Mouse (Mus musculus): ENCODE results near the gene Ifna6.
"Not testable (repeated sequence)": the region's sequence is repeated elsewhere in the genome, so short reads cannot be mapped to it uniquely, and the experiment has no call there.

Ifna6 gene

GRCm38 (mm10) chr4:88827116-88827515, at the start of gene Ifna6:
Ifna6 (plus strand) TSS chr4:88827416.
- not testable (repeated sequence) for DNase-seq (ENCODE audit: low read depth, low spot score)

- not testable (repeated sequence) for DNase-seq (ENCODE audit: low read depth, low spot score)
Observed at GRCm38 (mm10) chr4:88779550-88779949, 47.7 kb upstream of the Ifna6 start, which contains the start of gene Gm13272. Gm13272 (plus strand) TSS chr4:88779850.

DNA sequence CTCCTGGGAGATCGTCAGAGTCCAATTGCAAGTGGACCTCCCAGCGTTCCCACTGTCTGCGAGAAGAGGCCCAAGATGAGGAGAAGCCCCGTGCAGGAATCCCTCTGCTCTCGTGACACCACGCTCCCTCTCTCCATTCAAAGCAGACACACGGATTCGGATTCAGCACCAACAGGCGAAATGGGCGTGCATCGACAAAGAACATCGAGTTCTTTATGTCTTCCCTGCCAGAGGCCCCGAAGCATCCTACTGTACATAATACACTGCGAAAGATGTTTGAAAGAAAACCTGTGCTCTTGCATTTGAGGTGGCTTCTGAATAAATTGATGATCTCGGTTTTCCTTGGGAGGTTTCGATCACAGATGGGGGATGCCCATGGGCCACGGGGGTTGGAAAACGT, 46.9 kb upstream of the Ifna6 start:
- not testable (repeated sequence) for DNase-seq (ENCODE audit: low read depth, low spot score)

DNA sequence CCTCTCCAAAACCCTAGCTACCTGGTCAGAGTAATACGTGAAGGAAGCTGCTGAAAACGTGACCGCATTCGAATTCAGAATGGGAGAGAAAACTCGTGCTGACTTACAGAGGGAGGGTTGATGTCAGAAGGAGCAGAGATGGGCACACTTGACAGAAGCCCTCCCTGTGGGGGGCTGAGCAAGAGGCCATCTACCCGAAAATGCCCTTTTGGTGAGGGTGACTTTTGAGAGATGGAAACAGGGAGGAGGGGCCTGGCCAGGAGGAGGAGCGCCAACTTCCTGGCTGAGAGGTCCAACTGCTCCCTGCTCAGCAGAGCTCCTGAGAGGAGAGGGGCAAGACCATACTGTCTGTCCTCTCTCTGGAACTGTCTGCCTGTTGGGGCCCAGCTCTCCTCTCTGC, 45.4 kb upstream of the Ifna6 start, which contains the start of gene Ifnz:
TSS of gene Ifnz (plus strand) at position 301 of the 400 bp plus-strand sequence.
- not testable (repeated sequence) for DNase-seq (ENCODE audit: low read depth, low spot score)

GRCm38 (mm10) chr4:88782335-88782734, 44.9 kb upstream of the Ifna6 start:
- DNase-seq (ENCODE audit: low read depth, low spot score) = not testable (repeated sequence)

DNA sequence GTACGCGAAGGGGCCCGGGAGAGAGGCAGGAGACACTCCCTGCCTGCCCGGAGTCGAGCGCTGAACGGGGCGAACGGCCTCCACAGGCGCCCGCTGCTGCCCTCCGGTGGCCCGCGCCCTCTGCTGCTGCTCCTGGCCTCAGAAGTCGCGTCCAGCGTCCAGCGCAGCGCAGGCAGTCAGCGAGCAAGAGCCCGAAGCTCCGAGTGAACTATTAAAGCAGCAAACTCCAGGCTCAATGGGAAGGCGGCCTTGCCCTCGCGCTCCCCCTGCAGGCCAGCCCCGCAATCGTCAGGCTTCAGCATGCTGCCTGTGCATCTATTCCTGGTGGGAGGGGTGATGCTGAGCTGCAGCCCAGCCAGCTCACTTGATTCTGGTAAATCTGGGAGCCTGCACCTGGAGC, 41.8 kb upstream of the Ifna6 start, which contains the start of gene Gm13276:
TSS of gene Gm13276 (plus strand) at position 301 of the 400 bp plus-strand sequence.
- not testable (repeated sequence) for DNase-seq (ENCODE audit: low read depth, low spot score)

DNA sequence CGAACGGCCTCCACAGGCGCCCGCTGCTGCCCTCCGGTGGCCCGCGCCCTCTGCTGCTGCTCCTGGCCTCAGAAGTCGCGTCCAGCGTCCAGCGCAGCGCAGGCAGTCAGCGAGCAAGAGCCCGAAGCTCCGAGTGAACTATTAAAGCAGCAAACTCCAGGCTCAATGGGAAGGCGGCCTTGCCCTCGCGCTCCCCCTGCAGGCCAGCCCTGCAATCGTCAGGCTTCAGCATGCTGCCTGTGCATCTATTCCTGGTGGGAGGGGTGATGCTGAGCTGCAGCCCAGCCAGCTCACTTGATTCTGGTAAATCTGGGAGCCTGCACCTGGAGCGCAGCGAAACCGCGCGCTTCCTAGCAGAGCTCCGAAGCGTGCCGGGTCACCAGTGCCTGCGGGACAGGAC, 38.8 kb upstream of the Ifna6 start, which contains the start of gene Gm13277:
TSS of gene Gm13277 (plus strand) at position 231 of the 400 bp plus-strand sequence.
- not testable (repeated sequence) for DNase-seq (ENCODE audit: low read depth, low spot score)

DNA sequence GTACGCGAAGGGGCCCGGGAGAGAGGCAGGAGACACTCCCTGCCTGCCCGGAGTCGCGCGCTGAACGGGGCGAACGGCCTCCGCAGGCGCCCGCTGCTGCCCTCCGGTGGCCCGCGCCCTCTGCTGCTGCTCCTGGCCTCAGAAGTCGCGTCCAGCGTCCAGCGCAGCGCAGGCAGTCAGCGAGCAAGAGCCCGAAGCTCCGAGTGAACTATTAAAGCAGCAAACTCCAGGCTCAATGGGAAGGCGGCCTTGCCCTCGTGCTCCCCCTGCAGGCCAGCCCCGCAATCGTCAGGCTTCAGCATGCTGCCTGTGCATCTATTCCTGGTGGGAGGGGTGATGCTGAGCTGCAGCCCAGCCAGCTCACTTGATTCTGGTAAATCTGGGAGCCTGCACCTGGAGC, 36.0 kb upstream of the Ifna6 start, which contains the start of gene Gm13278:
TSS of gene Gm13278 (plus strand) at position 301 of the 400 bp plus-strand sequence.
- not testable (repeated sequence) for DNase-seq (ENCODE audit: low read depth, low spot score)

DNA sequence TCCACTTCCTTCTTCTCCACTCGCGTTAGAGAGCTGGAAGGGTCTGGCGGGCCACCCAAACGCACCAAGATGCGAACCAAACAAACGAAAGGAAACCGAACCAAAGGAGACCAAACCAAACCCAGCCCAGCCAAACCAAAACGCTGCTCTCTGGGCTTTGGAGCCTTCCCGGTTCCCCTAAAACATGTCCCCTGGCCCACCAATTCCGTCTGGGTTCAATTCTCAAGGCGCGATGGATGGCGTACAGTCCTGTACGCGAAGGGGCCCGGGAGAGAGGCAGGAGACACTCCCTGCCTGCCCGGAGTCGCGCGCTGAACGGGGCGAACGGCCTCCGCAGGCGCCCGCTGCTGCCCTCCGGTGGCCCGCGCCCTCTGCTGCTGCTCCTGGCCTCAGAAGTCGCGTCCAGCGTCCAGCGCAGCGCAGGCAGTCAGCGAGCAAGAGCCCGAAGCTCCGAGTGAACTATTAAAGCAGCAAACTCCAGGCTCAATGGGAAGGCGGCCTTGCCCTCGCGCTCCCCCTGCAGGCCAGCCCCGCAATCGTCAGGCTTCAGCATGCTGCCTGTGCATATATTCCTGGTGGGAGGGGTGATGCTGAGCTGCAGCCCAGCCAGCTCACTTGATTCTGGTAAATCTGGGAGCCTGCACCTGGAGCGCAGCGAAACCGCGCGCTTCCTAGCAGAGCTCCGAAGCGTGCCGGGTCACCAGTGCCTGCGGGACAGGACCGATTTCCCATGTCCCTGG, 33.1 kb upstream of the Ifna6 start, which contains the start of gene Gm13275:
TSS of gene Gm13275 (plus strand) at position 552 of the 740 bp plus-strand sequence.
- not testable (repeated sequence) for DNase-seq (ENCODE audit: low read depth, low spot score)

GRCm38 (mm10) chr4:88797097-88797496, 30.1 kb upstream of the Ifna6 start, which contains the start of gene Gm13279:
Gm13279 (plus strand) TSS chr4:88797397.
- not testable (repeated sequence) for DNase-seq (ENCODE audit: low read depth, low spot score)

DNA sequence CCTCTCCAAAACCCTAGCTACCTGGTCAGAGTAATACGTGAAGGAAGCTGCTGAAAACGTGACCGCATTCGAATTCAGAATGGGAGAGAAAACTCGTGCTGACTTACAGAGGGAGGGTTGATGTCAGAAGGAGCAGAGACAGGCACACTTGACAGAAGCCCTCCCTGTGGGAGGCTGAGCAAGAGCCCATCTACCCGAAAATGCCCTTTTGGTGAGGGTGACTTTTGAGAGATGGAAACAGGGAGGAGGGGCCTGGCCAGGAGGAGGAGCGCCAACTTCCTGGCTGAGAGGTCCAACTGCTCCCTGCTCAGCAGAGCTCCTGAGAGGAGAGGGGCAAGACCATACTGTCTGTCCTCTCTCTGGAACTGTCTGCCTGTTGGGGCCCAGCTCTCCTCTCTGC, 27.9 kb upstream of the Ifna6 start, which contains the start of gene Gm13285:
TSS of gene Gm13285 (plus strand) at position 301 of the 400 bp plus-strand sequence.
- DNase-seq (ENCODE audit: low read depth, low spot score) = not testable (repeated sequence)

GRCm38 (mm10) chr4:88802954-88803353, 24.3 kb upstream of the Ifna6 start, which contains the start of gene Gm13287:
Gm13287 (plus strand) TSS chr4:88803254.
- DNase-seq (ENCODE audit: low read depth, low spot score) = not testable (repeated sequence)

DNA sequence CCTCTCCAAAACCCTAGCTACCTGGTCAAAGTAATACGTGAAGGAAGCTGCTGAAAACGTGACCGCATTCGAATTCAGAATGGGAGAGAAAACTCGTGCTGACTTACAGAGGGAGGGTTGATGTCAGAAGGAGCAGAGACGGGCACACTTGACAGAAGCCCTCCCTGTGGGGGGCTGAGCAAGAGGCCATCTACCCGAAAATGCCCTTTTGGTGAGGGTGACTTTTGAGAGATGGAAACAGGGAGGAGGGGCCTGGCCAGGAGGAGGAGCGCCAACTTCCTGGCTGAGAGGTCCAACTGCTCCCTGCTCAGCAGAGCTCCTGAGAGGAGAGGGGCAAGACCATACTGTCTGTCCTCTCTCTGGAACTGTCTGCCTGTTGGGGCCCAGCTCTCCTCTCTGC, 22.0 kb upstream of the Ifna6 start, which contains the start of gene Gm13288:
TSS of gene Gm13288 (plus strand) at position 301 of the 400 bp plus-strand sequence.
- DNase-seq (ENCODE audit: low read depth, low spot score) = not testable (repeated sequence)

DNA sequence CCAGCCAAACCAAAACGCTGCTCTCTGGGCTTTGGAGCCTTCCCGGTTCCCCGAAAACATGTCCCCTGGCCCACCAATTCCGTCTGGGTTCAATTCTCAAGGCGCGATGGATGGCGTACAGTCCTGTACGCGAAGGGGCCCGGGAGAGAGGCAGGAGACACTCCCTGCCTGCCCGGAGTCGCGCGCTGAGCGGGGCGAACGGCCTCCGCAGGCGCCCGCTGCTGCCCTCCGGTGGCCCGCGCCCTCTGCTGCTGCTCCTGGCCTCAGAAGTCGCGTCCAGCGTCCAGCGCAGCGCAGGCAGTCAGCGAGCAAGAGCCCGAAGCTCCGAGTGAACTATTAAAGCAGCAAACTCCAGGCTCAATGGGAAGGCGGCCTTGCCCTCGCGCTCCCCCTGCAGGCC, 21.5 kb upstream of the Ifna6 start:
- DNase-seq (ENCODE audit: low read depth, low spot score) = not testable (repeated sequence)

- DNase-seq (ENCODE audit: low read depth, low spot score) = no peak
Observed at GRCm38 (mm10) chr4:88815928-88816327, 11.3 kb upstream of the Ifna6 start, which contains the start of gene Ifna7. Ifna7 (plus strand) TSS chr4:88816228.

DNA sequence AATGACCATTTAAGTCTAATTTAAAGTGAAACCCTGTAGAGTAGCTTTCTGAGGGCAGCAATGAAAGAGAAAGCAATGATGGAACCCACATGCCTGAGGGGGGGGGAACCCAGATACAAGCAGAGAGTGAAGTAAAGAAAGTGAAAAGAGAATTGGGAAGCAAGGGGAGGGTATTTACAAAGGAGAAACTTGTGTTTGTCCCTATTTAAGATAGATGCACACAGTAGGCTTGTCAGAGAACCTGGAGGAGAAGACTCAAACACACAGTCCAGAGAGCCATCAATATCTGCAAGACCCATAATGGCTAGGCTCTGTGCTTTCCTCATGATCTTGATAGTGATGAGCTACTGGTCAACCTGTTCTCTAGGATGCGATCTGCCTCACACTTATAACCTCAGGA, 7.6 kb upstream of the Ifna6 start, which contains the start of gene Ifna11:
TSS of gene Ifna11 (plus strand) at position 301 of the 400 bp plus-strand sequence.
- no peak for DNase-seq (ENCODE audit: low read depth, low spot score)

GRCm38 (mm10) chr4:88822995-88823394, 4.2 kb upstream of the Ifna6 start:
- no peak for DNase-seq (ENCODE audit: low read depth, low spot score)

GRCm38 (mm10) chr4:88830523-88830922, 3.3 kb downstream of the Ifna6 start:
- DNase-seq (ENCODE audit: low read depth, low spot score) = no peak

DNA sequence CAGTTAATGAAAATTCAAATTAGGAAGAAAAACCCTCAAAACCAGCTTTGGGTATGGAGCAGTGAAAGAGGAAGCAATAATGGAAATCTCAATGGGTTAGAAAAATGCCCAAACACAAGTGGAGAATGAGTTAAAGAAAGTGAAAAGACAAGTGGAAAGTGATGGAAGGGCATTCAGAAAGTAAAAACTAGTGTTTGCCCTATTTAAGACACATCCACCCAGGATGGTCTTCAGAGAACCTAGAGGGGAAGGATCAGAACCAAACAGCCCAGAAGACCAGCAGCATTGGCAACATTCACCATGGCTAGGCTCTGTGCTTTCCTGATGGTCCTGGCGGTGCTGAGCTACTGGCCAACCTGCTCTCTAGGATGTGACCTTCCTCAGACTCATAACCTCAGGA, 8.0 kb downstream of the Ifna6 start, which contains the start of gene Ifna5:
TSS of gene Ifna5 (plus strand) at position 301 of the 400 bp plus-strand sequence.
- DNase-seq (ENCODE audit: low read depth, low spot score) = not testable (repeated sequence)

DNA sequence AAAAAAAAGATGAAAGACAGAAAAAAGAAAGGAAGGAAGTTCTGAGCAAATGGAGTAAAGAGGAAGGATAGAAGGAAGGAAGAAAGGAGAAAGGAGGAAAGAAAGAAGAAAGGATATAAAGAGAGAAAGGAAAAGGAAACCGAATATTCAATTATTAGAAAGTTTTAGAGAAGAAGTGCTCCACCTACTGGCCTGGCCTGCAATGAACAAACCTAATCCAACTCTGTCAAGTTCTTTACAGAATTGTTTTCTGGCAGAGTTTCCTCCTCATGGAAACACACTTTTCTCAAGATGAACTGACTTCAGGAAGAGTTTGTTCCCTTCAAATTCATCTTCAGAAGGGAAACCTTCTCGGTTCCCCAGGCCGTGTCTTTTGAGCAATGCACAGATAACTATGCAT, 11.6 kb downstream of the Ifna6 start:
- no peak for DNase-seq (ENCODE audit: low read depth, low spot score)

GRCm38 (mm10) chr4:88840058-88840457, 12.8 kb downstream of the Ifna6 start:
- DNase-seq (ENCODE audit: low read depth, low spot score) = no peak

DNA sequence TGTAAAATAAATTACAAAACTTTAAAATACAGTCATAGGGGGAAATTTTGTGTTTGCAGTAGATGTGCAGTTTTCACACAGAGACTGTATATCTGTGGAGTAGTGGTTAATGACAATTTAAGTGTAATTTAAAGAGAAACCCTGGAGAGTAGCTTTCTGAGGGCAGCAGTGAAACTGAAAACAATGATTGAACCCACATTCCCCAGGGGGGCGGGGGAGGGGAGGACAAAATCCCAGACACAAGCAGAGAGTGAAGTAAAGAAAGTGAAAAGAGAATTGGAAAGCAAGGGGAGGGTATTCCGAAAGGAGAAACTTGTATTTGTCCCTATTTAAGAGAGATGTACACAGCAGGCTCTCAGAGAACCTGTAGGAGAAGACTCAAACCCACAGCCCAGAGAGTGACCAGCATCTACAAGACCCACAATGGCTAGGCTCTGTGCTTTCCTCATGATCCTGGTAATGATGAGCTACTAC, 14.3 kb downstream of the Ifna6 start, which contains the start of gene Ifna4:
TSS of gene Ifna4 (plus strand) at position 424 of the 474 bp plus-strand sequence.
- no peak for DNase-seq (ENCODE audit: low read depth, low spot score)

Data from skeletal muscle tissue, adult 2 months (tissue).